Mouse (Mus musculus) neural tube, embryonic 12.5 days (tissue): ENCODE measurements around the gene Ttyh2. TPM values are rescaled to one million over a fixed set of nuclear protein-coding genes. Genes with fewer than 3 reads are reported as not detected.

Experiments used
- ATAC-seq: fragments of 200-750 bp; cut with Nextera tagmentation; 2 replicates; pipeline ENCODE4 v1.8.0; 2017; ENCODE audit warnings: low read depth, mild to moderate bottlenecking, moderate TSS enrichment, moderate library complexity; ENCODE audit not compliant: low FRiP score
- H3K27ac ChIP-seq: fragments of 300-500 bp; sonication (generic); 2 replicates; pipeline ENCODE4 v1.5.1; 2016
- H3K27me3 ChIP-seq: fragments of 300-500 bp; sonication (generic); replicated peaks from 2 replicates; pipeline ENCODE4 v1.6.1; 2016; ENCODE audit warnings: mild to moderate bottlenecking
- H3K36me3 ChIP-seq: fragments of 300-500 bp; sonication (generic); 2 replicates; pipeline ENCODE4 v1.6.1; 2016; ENCODE audit warnings: mild to moderate bottlenecking
- H3K4me1 ChIP-seq: fragments of 300-500 bp; sonication (generic); 2 replicates; pipeline ENCODE4 v1.6.1; 2016
- H3K4me2 ChIP-seq: fragments of 300-500 bp; sonication (generic); replicated peaks from 2 replicates; pipeline ENCODE4 v1.6.1; 2016; ENCODE audit warnings: mild to moderate bottlenecking
- H3K4me3 ChIP-seq: fragments of 300-500 bp; sonication (generic); 2 replicates; pipeline ENCODE4 v1.5.1; 2016
- H3K9ac ChIP-seq: fragments of 300-500 bp; sonication (generic); 2 replicates; pipeline ENCODE4 v1.6.1; 2016; ENCODE audit warnings: mild to moderate bottlenecking
- H3K9me3 ChIP-seq: fragments of 300-500 bp; sonication (generic); 2 replicates; pipeline ENCODE4 v1.6.1; 2016; ENCODE audit warnings: mild to moderate bottlenecking
- WGBS: fragments of 180-500 bp; shearing (Covaris S2); methylation state at CpG from one replicate; pipeline ENCODE4 v1.1.7; 2016; 5-methylcytosine and 5-hydroxymethylcytosine counted together
- polyA plus RNA-seq: library from polyadenylated mRNA; unstranded; fragments of >200 nt; fragmentation: Nextera tagmentation; extraction: Ambion mirVana; gene quantifications from 2 replicates; pipeline ENCODE4 v1.2.1, GENCODE M21; 2016

The Ttyh2 gene
- polyA plus RNA-seq, 1 experiment from 2014 or later = 21.6 TPM

- H3K36me3 ChIP-seq = no peaks in the 10 kb centered on the region
- peaks cover 15% of the 10 kb centered on the region for H3K4me1 ChIP-seq
- no peak overlapping the region for H3K4me3 ChIP-seq
- peaks cover 20% of the 10 kb centered on the region for H3K27me3 ChIP-seq
- H3K27ac ChIP-seq = no peak overlapping the region
- 61% methylated on average over 12 of the region's 12 CpGs for WGBS
- 0 out of 2 replicates have a peak, but pooled peaks have one; percentile 53 for ATAC-seq
- H3K9ac ChIP-seq = no peak overlapping the region
- H3K9me3 ChIP-seq = 0 out of 2 replicates have a peak, but pooled peaks cover 8% of the 10 kb centered on the region
- H3K4me2 ChIP-seq = no peak overlapping the region
Measured at GRCm38 (mm10) chr11:114642184-114642583, 33.0 kb upstream of the Ttyh2 start.

- no peaks in the 10 kb centered on the region for H3K36me3 ChIP-seq
- 0 out of 2 replicates have a peak, but pooled peaks cover 8% of the 10 kb centered on the region for H3K9me3 ChIP-seq
- peaks cover 11% of the 10 kb centered on the region for H3K4me1 ChIP-seq
- no peak overlapping the region for H3K4me3 ChIP-seq
- no peak for ATAC-seq
- no peak overlapping the region for H3K4me2 ChIP-seq
- WGBS = 86% methylated on average over 11 of the region's 11 CpGs
- H3K27ac ChIP-seq = no peak overlapping the region
- H3K27me3 ChIP-seq = peaks cover 15% of the 10 kb centered on the region
- no peak overlapping the region for H3K9ac ChIP-seq
Measured at GRCm38 (mm10) chr11:114642926-114643325, 32.3 kb upstream of the Ttyh2 start.

GRCm38 (mm10) chr11:114644122-114644521 lies 31.1 kb upstream of the Ttyh2 start:
- no peak for ATAC-seq
- Histone ChIP-seq H3K27me3 (peaks cover 9% of the 10 kb centered on the region), H3K4me3 (no peak overlapping the region), H3K27ac (no peak overlapping the region), H3K4me1 (peaks cover 11% of the 10 kb centered on the region), H3K9ac (no peak overlapping the region), H3K36me3 (no peaks in the 10 kb centered on the region), H3K9me3 (0 out of 2 replicates have a peak, but pooled peaks cover 8% of the 10 kb centered on the region), H3K4me2 (no peak overlapping the region)
- WGBS = 38% methylated on average over 2 of the region's 2 CpGs

GRCm38 (mm10) chr11:114649510-114649909 lies 25.7 kb upstream of the Ttyh2 start:
- no peak overlapping the region for H3K9ac ChIP-seq
- H3K27ac ChIP-seq = no peak overlapping the region
- no peak overlapping the region for H3K4me2 ChIP-seq
- no peaks in the 10 kb centered on the region for H3K36me3 ChIP-seq
- ATAC-seq = no peak
- H3K9me3 ChIP-seq = 0 out of 2 replicates have a peak, but pooled peaks cover 8% of the 10 kb centered on the region
- 79% methylated on average over 4 of the region's 4 CpGs for WGBS
- no peaks in the 10 kb centered on the region for H3K27me3 ChIP-seq
- H3K4me3 ChIP-seq = no peak overlapping the region
- peaks cover 3% of the 10 kb centered on the region; the same call in 1 of the 2 replicates for H3K4me1 ChIP-seq

- Histone ChIP-seq H3K27me3 (0 out of 2 replicates have a peak, but pooled peaks cover 3% of the 10 kb centered on the region), H3K9me3 (no peaks in the 10 kb centered on the region), H3K36me3 (no peaks in the 10 kb centered on the region), H3K27ac (no peak overlapping the region), H3K4me1 (peaks cover 10% of the 10 kb centered on the region; the same call in 1 of the 2 replicates), H3K9ac (no peak overlapping the region), H3K4me3 (no peak overlapping the region), H3K4me2 (peak overlapping the region; percentile 24; the same call in 1 of the 2 replicates)
- 5% methylated on average over 16 of the region's 16 CpGs for WGBS
- ATAC-seq = no peak
Measured at GRCm38 (mm10) chr11:114652531-114652930, 22.7 kb upstream of the Ttyh2 start.

GRCm38 (mm10) chr11:114653664-114654063 lies 21.6 kb upstream of the Ttyh2 start:
- WGBS = 83% methylated on average over 6 of the region's 6 CpGs
- Histone ChIP-seq H3K4me2 (no peak overlapping the region), H3K27me3 (0 out of 2 replicates have a peak, but pooled peaks cover 3% of the 10 kb centered on the region), H3K9ac (no peak overlapping the region), H3K9me3 (no peaks in the 10 kb centered on the region), H3K27ac (no peak overlapping the region), H3K4me3 (no peak overlapping the region), H3K36me3 (no peaks in the 10 kb centered on the region), H3K4me1 (peaks cover 10% of the 10 kb centered on the region; the same call in 1 of the 2 replicates)
- ATAC-seq = no peak

- ATAC-seq = no peak
- Histone ChIP-seq H3K27ac (no peak overlapping the region), H3K9ac (no peak overlapping the region), H3K36me3 (no peaks in the 10 kb centered on the region), H3K4me3 (no peak overlapping the region), H3K4me1 (peaks cover 10% of the 10 kb centered on the region; the same call in 1 of the 2 replicates), H3K4me2 (no peak overlapping the region), H3K27me3 (0 out of 2 replicates have a peak, but pooled peaks cover 3% of the 10 kb centered on the region), H3K9me3 (no peaks in the 10 kb centered on the region)
- 62% methylated on average over 5 of the region's 5 CpGs for WGBS
Measured at GRCm38 (mm10) chr11:114654552-114654951, 20.7 kb upstream of the Ttyh2 start.

- Histone ChIP-seq H3K4me2 (no peak overlapping the region), H3K4me3 (no peak overlapping the region), H3K36me3 (no peaks in the 10 kb centered on the region), H3K9me3 (no peaks in the 10 kb centered on the region), H3K4me1 (peaks cover 10% of the 10 kb centered on the region; the same call in 1 of the 2 replicates), H3K9ac (no peak overlapping the region), H3K27ac (no peak overlapping the region), H3K27me3 (0 out of 2 replicates have a peak, but pooled peaks cover 3% of the 10 kb centered on the region)
- 90% methylated on average over 7 of the region's 7 CpGs for WGBS
- ATAC-seq = no peak
Measured at GRCm38 (mm10) chr11:114655350-114656008, 19.8 kb upstream of the Ttyh2 start.

DNA sequence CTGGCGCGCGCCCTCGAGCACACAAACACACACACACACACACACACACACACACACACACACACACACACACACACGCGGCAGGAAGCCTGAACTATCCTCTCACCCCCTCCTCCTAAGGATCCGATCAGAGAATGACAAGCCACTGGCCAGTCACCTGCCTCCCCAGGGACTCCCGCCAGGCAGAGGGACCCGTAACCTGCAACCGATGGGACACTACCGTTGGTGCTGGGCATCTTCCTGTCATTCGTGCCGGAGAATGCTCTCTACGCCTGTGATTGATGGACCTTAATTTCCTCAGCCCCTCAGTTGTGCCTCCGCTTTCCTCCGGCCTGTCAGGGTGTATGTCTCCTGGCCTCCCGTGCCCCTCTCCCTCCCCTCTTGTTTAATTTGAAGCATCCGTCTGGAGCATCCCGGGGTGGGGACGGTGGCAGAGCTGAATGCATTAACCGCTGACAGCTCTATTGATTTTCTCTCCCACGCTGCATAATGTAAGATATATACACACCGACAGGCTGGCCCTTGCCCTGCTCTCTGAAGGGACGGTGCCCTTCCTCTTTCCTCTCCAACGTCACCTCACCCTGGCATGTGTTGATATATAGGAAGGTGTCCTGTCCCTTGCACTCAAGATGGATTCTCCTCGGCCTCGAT lies 18.1 kb upstream of the Ttyh2 start:
- Histone ChIP-seq H3K36me3 (no peaks in the 10 kb centered on the region), H3K27me3 (0 out of 2 replicates have a peak, but pooled peaks cover 3% of the 10 kb centered on the region), H3K4me1 (peaks cover 10% of the 10 kb centered on the region; the same call in 1 of the 2 replicates), H3K4me2 (peak overlapping the region; percentile 27), H3K4me3 (no peak overlapping the region), H3K9ac (no peak overlapping the region), H3K27ac (peak overlapping the region; percentile 33; the same call in 1 of the 2 replicates), H3K9me3 (no peaks in the 10 kb centered on the region)
- WGBS = 32% methylated on average over 24 of the region's 27 CpGs
- peak; percentile 53; the same call in 1 of the 2 replicates for ATAC-seq

GRCm38 (mm10) chr11:114657737-114658136 lies 17.5 kb upstream of the Ttyh2 start:
- WGBS = 25% methylated on average over 7 of the region's 7 CpGs
- Histone ChIP-seq H3K9me3 (no peaks in the 10 kb centered on the region), H3K4me2 (peak overlapping the region; percentile 27; the same call in 1 of the 2 replicates)

DNA sequence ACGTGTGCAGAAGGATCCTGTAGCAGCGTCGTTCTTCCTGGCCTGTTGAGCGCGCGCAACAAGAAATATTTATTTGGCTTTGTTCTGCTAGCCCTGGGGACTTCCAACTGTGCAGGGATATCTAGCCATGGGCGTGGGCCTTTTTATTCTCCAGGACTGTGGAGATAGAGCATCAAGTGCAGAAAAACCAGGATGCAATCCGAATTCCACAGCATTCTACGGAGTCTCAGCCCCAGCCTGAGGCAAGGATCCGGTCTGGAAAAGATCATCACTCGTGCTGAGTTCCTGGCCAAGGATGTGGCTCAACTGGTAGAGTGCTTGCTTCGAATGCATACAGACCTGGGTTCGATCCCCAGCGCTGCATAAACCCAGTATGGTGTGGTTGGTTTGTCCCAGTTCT lies 13.1 kb upstream of the Ttyh2 start:
- Histone ChIP-seq H3K4me2 (no peak overlapping the region), H3K27me3 (no peaks in the 10 kb centered on the region), H3K9ac (no peak overlapping the region), H3K27ac (no peak overlapping the region), H3K4me1 (no peaks in the 10 kb centered on the region), H3K4me3 (no peak overlapping the region), H3K9me3 (no peaks in the 10 kb centered on the region), H3K36me3 (no peaks in the 10 kb centered on the region)
- ATAC-seq = no peak
- WGBS = 93% methylated on average over 14 of the region's 14 CpGs

More at GRCm38 (mm10) chr11:114657737-114658136, 17.5 kb upstream of the Ttyh2 start:
- Histone ChIP-seq H3K27me3 (0 out of 2 replicates have a peak, but pooled peaks cover 3% of the 10 kb centered on the region), H3K9ac (no peak overlapping the region), H3K27ac (peak overlapping the region; percentile 33; the same call in 1 of the 2 replicates), H3K36me3 (no peaks in the 10 kb centered on the region), H3K4me3 (no peak overlapping the region), H3K4me1 (peaks cover 7% of the 10 kb centered on the region; the same call in 1 of the 2 replicates)
- ATAC-seq = no peak

- no peaks in the 10 kb centered on the region for H3K27me3 ChIP-seq
- H3K27ac ChIP-seq = no peak overlapping the region
- no peak for ATAC-seq
- no peaks in the 10 kb centered on the region for H3K36me3 ChIP-seq
- H3K9ac ChIP-seq = no peak overlapping the region
- no peak overlapping the region for H3K4me3 ChIP-seq
- no peaks in the 10 kb centered on the region for H3K4me1 ChIP-seq
- no peak overlapping the region for H3K4me2 ChIP-seq
- 40% methylated on average over 6 of the region's 6 CpGs for WGBS
- no peaks in the 10 kb centered on the region for H3K9me3 ChIP-seq
Measured at GRCm38 (mm10) chr11:114662746-114663362, 12.4 kb upstream of the Ttyh2 start.
